Mouse (Mus musculus) hindbrain, postnatal 0 days (tissue): ENCODE results near the gene Nup210l. TPM values are rescaled to one million over a fixed set of nuclear protein-coding genes. Genes with fewer than 3 reads are reported as not detected.

ENCODE experiments used
- ATAC-seq: fragments of 200-750 bp; cut with Nextera tagmentation; 2 replicates; pipeline ENCODE4 v1.8.0; 2017; ENCODE audit warnings: mild to moderate bottlenecking, moderate TSS enrichment, moderate library complexity
- DNase-seq: peaks from one replicate; pipeline ENCODE4 v3.0.0-alpha.2; 2015; ENCODE audit warnings: low spot score
- H3K27ac ChIP-seq: fragments of 300-500 bp; sonication (generic); 2 replicates; pipeline ENCODE4 v1.5.1; 2014; ENCODE audit warnings: mild to moderate bottlenecking
- H3K27me3 ChIP-seq: fragments of 300-500 bp; sonication (generic); 2 replicates; pipeline ENCODE4 v1.6.1; 2014; ENCODE audit warnings: low read length, mixed read lengths; ENCODE audit not compliant: insufficient read depth
- H3K36me3 ChIP-seq: fragments of 300-500 bp; sonication (generic); 2 replicates; pipeline ENCODE4 v1.6.1; 2014; ENCODE audit warnings: low read length, mixed read lengths; ENCODE audit not compliant: insufficient read depth
- H3K4me1 ChIP-seq: fragments of 300-500 bp; sonication (generic); 2 replicates; pipeline ENCODE4 v1.6.1; 2014; ENCODE audit warnings: antibody characterized with exemption, low read length, mixed read lengths; ENCODE audit not compliant: insufficient read depth
- H3K4me2 ChIP-seq: fragments of 300-500 bp; sonication (generic); 2 replicates; pipeline ENCODE4 v1.6.1; 2014; ENCODE audit warnings: low read depth, mild to moderate bottlenecking, low read length, moderate library complexity, mixed read lengths
- H3K4me3 ChIP-seq: fragments of 300-500 bp; sonication (generic); 2 replicates; pipeline ENCODE4 v1.5.1; 2014; ENCODE audit warnings: low read length
- H3K9ac ChIP-seq: fragments of 300-500 bp; sonication (generic); replicated peaks from 2 replicates; pipeline ENCODE4 v1.6.1; 2014; ENCODE audit warnings: mild to moderate bottlenecking, low read length, moderate library complexity, mixed read lengths
- H3K9me3 ChIP-seq: fragments of 300-500 bp; sonication (generic); 2 replicates; pipeline ENCODE4 v1.6.1; 2016; ENCODE audit warnings: low read length, mixed read lengths
- CTCF ChIP-seq: IDR thresholded peaks from 2 replicates; pipeline ENCODE4 v1.5.1; 2016; ENCODE audit warnings: antibody characterized with exemption, control low read depth, low read depth
- WGBS: fragments of 180-500 bp; shearing (Covaris S2); extraction: QIAGEN DNeasy Blood & Tissue Kit; methylation state at CpG from one replicate; pipeline ENCODE4 v1.1.7; 2014; 5-methylcytosine and 5-hydroxymethylcytosine counted together
- polyA plus RNA-seq: library from polyadenylated mRNA; unstranded; fragments of >200 nt; fragmentation: Nextera tagmentation; extraction: Ambion mirVana; gene quantifications from 2 replicates; pipeline ENCODE4 v1.2.1, GENCODE M21; 2015
- total RNA-seq: library from RNA; depleted of rRNA; stranded (reverse); fragments of >200 nt; gene quantifications from 2 replicates; pipeline ENCODE4 v1.2.3, GENCODE M21; 2014

The Nup210l gene
- total and polyA plus RNA-seq, 2 experiments from 2014 or later, result 0.11 to 0.52 TPM

GRCm38 (mm10) chr3:90179566-90179965 lies 75.6 kb downstream of the Nup210l start:
- H3K27me3 ChIP-seq, result no peaks in the 10 kb centered on the region
- DNase-seq, result no peak
- no peaks in the 10 kb centered on the region for H3K4me1 ChIP-seq
- no peak for ATAC-seq
- H3K27ac ChIP-seq, result no peak overlapping the region
- no peak for TF ChIP-seq CTCF
- H3K4me2 ChIP-seq, result no peak overlapping the region
- H3K4me3 ChIP-seq, result no peak overlapping the region
- WGBS, result 84% methylated on average over 3 of the region's 3 CpGs
- H3K36me3 ChIP-seq, result no peaks in the 10 kb centered on the region
- no peaks in the 10 kb centered on the region for H3K9me3 ChIP-seq
- no peak overlapping the region for H3K9ac ChIP-seq

DNA sequence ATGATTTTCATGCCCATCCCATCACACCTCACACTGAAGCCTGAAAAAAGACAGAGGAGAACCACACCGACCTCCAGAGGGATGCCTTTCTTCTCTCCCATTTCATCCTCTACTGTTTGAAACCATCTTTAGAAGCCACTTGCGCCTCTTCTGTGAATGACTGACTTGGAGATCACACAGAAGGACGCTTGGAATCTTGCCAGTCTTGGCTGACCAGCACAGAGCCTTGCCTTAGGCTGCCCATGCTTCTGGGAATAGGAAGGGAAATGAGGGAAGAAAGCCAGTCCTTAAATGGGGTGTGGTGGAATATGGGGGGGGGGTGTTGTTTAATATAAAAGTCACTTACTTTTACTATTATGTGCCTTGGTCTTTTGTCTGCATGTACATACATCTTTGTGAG lies 79.6 kb downstream of the Nup210l start:
- no peak overlapping the region for H3K4me2 ChIP-seq
- H3K4me1 ChIP-seq, result no peaks in the 10 kb centered on the region
- DNase-seq (peak; percentile 15), ATAC-seq (no peak)
- no peaks in the 10 kb centered on the region for H3K27me3 ChIP-seq
- WGBS, result 72% methylated on average over 3 of the region's 3 CpGs
- H3K9me3 ChIP-seq, result no peaks in the 10 kb centered on the region
- no peak overlapping the region for H3K27ac ChIP-seq
- H3K4me3 ChIP-seq, result no peak overlapping the region
- H3K36me3 ChIP-seq, result no peaks in the 10 kb centered on the region
- no peak for TF ChIP-seq CTCF
- H3K9ac ChIP-seq, result no peak overlapping the region

DNA sequence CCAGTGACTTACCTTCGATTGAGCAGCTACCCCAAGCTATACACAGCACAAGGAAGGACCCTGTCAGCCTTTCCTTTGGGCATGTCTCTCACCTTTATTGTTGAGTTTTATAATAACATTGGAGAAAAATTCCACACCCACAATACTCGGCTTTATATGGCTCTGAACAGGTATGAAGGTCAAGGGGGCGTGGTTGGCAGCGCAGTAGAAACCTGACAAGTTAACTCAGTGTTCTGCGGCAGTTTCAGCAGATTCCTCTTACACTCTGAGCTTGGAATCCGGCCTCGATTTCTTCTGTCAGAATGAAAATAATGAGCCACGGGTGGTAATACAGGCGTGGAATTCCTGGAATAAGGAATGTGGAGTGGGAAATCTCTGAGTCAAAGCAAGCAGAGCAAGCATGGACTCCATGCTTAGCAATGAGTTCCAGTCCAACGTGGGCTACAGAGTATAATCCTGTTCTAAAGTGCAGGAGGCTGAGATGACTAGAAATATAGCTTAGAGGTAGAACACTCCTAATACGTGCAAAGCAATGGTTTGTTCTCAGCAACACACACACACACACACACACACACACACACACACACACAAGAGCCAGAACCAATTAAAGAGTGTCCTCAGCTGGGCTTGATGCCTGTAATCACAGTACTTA lies 87.1 kb downstream of the Nup210l start:
- Histone ChIP-seq H3K9ac (no peak overlapping the region), H3K4me1 (no peaks in the 10 kb centered on the region), H3K9me3 (no peaks in the 10 kb centered on the region), H3K4me2 (no peak overlapping the region), H3K27me3 (no peaks in the 10 kb centered on the region), H3K4me3 (no peak overlapping the region), H3K27ac (no peak overlapping the region), H3K36me3 (no peaks in the 10 kb centered on the region)
- DNase-seq, result no peak
- TF ChIP-seq CTCF, result no peak
- WGBS, result 72% methylated on average over 11 of the region's 11 CpGs
- no peak for ATAC-seq

DNA sequence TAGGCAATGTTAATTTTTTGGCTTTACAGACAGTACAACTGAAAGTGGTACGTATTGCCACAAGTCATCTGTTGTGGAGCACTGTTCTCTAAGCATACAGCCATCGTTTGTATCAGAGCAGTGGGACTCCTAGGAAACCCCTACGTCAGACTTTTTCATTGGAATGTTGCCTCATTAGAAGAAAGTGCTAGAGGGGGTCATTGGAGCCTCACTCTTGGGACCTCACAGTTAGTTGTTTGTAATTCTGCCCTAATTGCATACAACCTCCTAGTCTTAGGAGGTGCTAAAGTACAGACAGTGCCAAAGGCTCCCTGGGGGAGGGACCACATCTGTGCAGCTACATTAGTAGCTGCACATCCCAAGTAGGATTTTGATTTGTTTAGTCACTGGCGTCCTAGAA lies 90.8 kb downstream of the Nup210l start:
- no peak for TF ChIP-seq CTCF

DNA sequence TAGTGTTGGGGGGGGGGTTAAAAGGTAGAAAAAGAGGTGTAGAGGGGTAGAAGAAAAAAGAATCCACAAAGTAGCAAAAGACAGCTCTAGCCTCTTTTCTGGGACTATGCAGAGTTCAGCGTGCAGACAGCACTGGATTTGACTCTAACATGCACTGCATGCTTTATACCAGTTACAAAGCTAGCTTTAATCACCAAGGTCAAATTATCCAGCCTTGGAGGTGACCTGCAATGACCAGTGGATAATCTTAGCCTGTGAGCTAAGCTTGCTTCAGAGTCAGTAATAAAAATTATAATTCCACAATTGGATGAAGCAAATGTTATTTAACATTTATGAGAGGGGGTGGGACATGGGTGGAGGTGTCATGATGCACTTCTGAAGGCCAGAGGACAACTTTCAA lies 91.7 kb downstream of the Nup210l start:
- Histone ChIP-seq H3K27ac (no peak overlapping the region), H3K36me3 (no peaks in the 10 kb centered on the region), H3K9me3 (no peaks in the 10 kb centered on the region), H3K27me3 (no peaks in the 10 kb centered on the region), H3K4me1 (no peaks in the 10 kb centered on the region), H3K4me2 (no peak overlapping the region), H3K4me3 (no peak overlapping the region), H3K9ac (no peak overlapping the region)
- no peak for TF ChIP-seq CTCF
- DNase-seq (no peak), ATAC-seq (no peak)
- WGBS, result 73% methylated on average over 1 of the region's 1 CpGs

More for the DNA sequence above, 90.8 kb downstream of the Nup210l start:
- Histone ChIP-seq H3K4me3 (no peak overlapping the region), H3K27me3 (no peaks in the 10 kb centered on the region), H3K9me3 (no peaks in the 10 kb centered on the region), H3K4me1 (no peaks in the 10 kb centered on the region), H3K4me2 (no peak overlapping the region), H3K36me3 (no peaks in the 10 kb centered on the region), H3K9ac (no peak overlapping the region), H3K27ac (no peak overlapping the region)
- 57% methylated on average over 4 of the region's 4 CpGs for WGBS
- no peak for ATAC-seq
- DNase-seq, result no peak

GRCm38 (mm10) chr3:90197548-90197947 lies 93.6 kb downstream of the Nup210l start:
- 95% methylated on average over 1 of the region's 1 CpGs for WGBS

DNA sequence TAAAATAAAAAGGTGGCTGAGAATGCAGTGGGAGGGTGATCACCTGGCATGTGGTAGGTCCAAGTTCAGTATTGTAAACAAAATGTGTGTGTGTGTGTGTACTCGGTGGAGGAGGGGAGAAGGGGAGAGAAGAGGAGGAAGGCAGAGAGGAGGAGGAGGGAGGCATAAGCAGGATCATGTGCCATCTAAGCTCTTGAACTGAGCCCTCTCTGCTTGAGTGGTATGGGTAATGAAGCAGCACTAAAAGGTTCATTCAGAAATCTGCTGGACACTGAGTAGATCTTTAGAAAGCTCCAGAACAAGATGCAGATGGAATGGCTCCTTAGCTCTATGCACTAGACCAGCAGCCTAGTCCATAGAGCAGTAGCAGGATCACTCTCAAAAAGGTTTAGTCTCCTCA lies 99.0 kb downstream of the Nup210l start:
- Histone ChIP-seq H3K27me3 (no peaks in the 10 kb centered on the region), H3K9ac (no peak overlapping the region), H3K9me3 (no peaks in the 10 kb centered on the region), H3K4me1 (no peaks in the 10 kb centered on the region), H3K4me2 (no peak overlapping the region), H3K27ac (no peak overlapping the region), H3K36me3 (no peaks in the 10 kb centered on the region), H3K4me3 (no peak overlapping the region)
- WGBS, result 45% methylated on average over 1 of the region's 1 CpGs
- DNase-seq (no peak), ATAC-seq (no peak)
- TF ChIP-seq CTCF, result no peak

More at GRCm38 (mm10) chr3:90197548-90197947, 93.6 kb downstream of the Nup210l start:
- no peaks in the 10 kb centered on the region for H3K9me3 ChIP-seq
- DNase-seq (no peak), ATAC-seq (no peak)
- no peak overlapping the region for H3K4me2 ChIP-seq
- no peaks in the 10 kb centered on the region for H3K36me3 ChIP-seq
- no peak overlapping the region for H3K4me3 ChIP-seq
- no peak overlapping the region for H3K27ac ChIP-seq
- H3K27me3 ChIP-seq, result no peaks in the 10 kb centered on the region
- TF ChIP-seq CTCF, result no peak
- no peak overlapping the region for H3K9ac ChIP-seq
- H3K4me1 ChIP-seq, result no peaks in the 10 kb centered on the region
